Mouse (Mus musculus): Measurements from ENCODE around the gene AC140267.1.

Gene AC140267.1

GRCm38 (mm10) chr15:80235535-80235934 is at the start of gene AC140267.1:
AC140267.1 (plus strand) TSS chr15:80235835.
- no peak for DNase-seq (ENCODE audit: low spot score in 2 of 2)

- DNase-seq (ENCODE audit: low spot score in 2 of 2) = no peak
Measured at GRCm38 (mm10) chr15:80188927-80189326, 46.7 kb upstream of the AC140267.1 start.

- DNase-seq (ENCODE audit: low spot score in 2 of 2) = no peak
Measured at GRCm38 (mm10) chr15:80190075-80190474, 45.6 kb upstream of the AC140267.1 start.

GRCm38 (mm10) chr15:80191585-80192245 is 43.9 kb upstream of the AC140267.1 start:
- no peak for DNase-seq (ENCODE audit: low spot score in 2 of 2)

- DNase-seq (ENCODE audit: low spot score in 2 of 2) = no peak
Measured at GRCm38 (mm10) chr15:80192246-80192585, 43.4 kb upstream of the AC140267.1 start.

GRCm38 (mm10) chr15:80192847-80193246 is 42.8 kb upstream of the AC140267.1 start:
- no peak for DNase-seq (ENCODE audit: low spot score in 2 of 2)

GRCm38 (mm10) chr15:80199556-80199955 is 36.1 kb upstream of the AC140267.1 start:
- DNase-seq (ENCODE audit: low spot score in 2 of 2) = no peak

- DNase-seq (ENCODE audit: low spot score in 2 of 2) = no peak
Measured at GRCm38 (mm10) chr15:80202111-80202775, 33.4 kb upstream of the AC140267.1 start.

GRCm38 (mm10) chr15:80203406-80203805 is 32.2 kb upstream of the AC140267.1 start:
- peak in 1 of 2 experiments; percentile 77 for DNase-seq (ENCODE audit: low spot score in 2 of 2)

- DNase-seq (ENCODE audit: low spot score in 2 of 2) = no peak
Measured at GRCm38 (mm10) chr15:80206057-80206565, 29.5 kb upstream of the AC140267.1 start.

GRCm38 (mm10) chr15:80208446-80208845 is 27.2 kb upstream of the AC140267.1 start:
- no peak for DNase-seq (ENCODE audit: low spot score in 2 of 2)

GRCm38 (mm10) chr15:80213688-80214087 is 21.9 kb upstream of the AC140267.1 start:
- no peak for DNase-seq (ENCODE audit: low spot score in 2 of 2)

GRCm38 (mm10) chr15:80215716-80216479 is 19.7 kb upstream of the AC140267.1 start:
- DNase-seq (ENCODE audit: low spot score in 2 of 2) = no peak

- DNase-seq (ENCODE audit: low spot score in 2 of 2) = no peak
Measured at GRCm38 (mm10) chr15:80216480-80216820, 19.2 kb upstream of the AC140267.1 start.

GRCm38 (mm10) chr15:80217476-80217875 is 18.2 kb upstream of the AC140267.1 start:
- DNase-seq (ENCODE audit: low spot score in 2 of 2) = no peak

GRCm38 (mm10) chr15:80219211-80219610 is 16.4 kb upstream of the AC140267.1 start:
- DNase-seq (ENCODE audit: low spot score in 2 of 2) = peak in 1 of 2 experiments; percentile 18

GRCm38 (mm10) chr15:80219705-80220657 is 15.7 kb upstream of the AC140267.1 start:
- no peak for DNase-seq (ENCODE audit: low spot score in 2 of 2)

- DNase-seq (ENCODE audit: low spot score in 2 of 2) = no peak
Measured at GRCm38 (mm10) chr15:80221031-80221430, 14.6 kb upstream of the AC140267.1 start.

- DNase-seq (ENCODE audit: low spot score in 2 of 2) = no peak
Measured at GRCm38 (mm10) chr15:80223751-80224150, 11.9 kb upstream of the AC140267.1 start.

- peak; percentile 84 to 96 for DNase-seq (ENCODE audit: low spot score in 2 of 2)
Measured at GRCm38 (mm10) chr15:80225208-80225607, 10.4 kb upstream of the AC140267.1 start.

- peak; percentile 75 to 89 for DNase-seq (ENCODE audit: low spot score in 2 of 2)
Measured at GRCm38 (mm10) chr15:80225796-80226195, 9.8 kb upstream of the AC140267.1 start.
